Mouse (Mus musculus) frontal cortex, adult 2 months (tissue): ENCODE measurements around the gene Xpr1. TPM values are rescaled to one million over a fixed set of nuclear protein-coding genes. Genes with fewer than 3 reads are reported as not detected.

ENCODE experiments used
- DNase-seq, 2 experiments: peaks; one replicate each; pipeline ENCODE4 v3.0.0; 2022; ENCODE audit warnings: low spot score in 1 of 2; ENCODE audit errors: extremely low spot score in 1 of 2
- polyA plus RNA-seq: library from polyadenylated mRNA; depleted of rRNA; stranded (reverse); fragments of >200 nt; gene quantifications from 2 replicates; pipeline ENCODE4 v1.2.3, GENCODE M21; 2012; rRNA removed

The Xpr1 gene
- polyA plus RNA-seq = 42.5 and 43.4 TPM in 2 replicates

GRCm38 (mm10) chr1:155416701-155417677, at the start of gene Xpr1:
Gene Xpr1 (minus strand): TSS chr1:155417415.
- DNase-seq = peak; percentile 87 to 97

- DNase-seq = no peak
Measured at GRCm38 (mm10) chr1:155463442-155463841, 46.2 kb upstream of the Xpr1 start.

GRCm38 (mm10) chr1:155462582-155462981, 45.4 kb upstream of the Xpr1 start:
- no peak for DNase-seq

- no peak for DNase-seq
Measured at GRCm38 (mm10) chr1:155457532-155457931, 40.3 kb upstream of the Xpr1 start.

GRCm38 (mm10) chr1:155453180-155453579, 36.0 kb upstream of the Xpr1 start:
- no peak for DNase-seq

- no peak for DNase-seq
Measured at GRCm38 (mm10) chr1:155448932-155449331, 31.7 kb upstream of the Xpr1 start.

- no peak for DNase-seq
Measured at GRCm38 (mm10) chr1:155447277-155447676, 30.1 kb upstream of the Xpr1 start.

- DNase-seq = no peak
Measured at GRCm38 (mm10) chr1:155443115-155443514, 25.9 kb upstream of the Xpr1 start.

- peak; percentile 9 to 62 for DNase-seq
Measured at GRCm38 (mm10) chr1:155442521-155443001, 25.3 kb upstream of the Xpr1 start.

- no peak for DNase-seq
Measured at GRCm38 (mm10) chr1:155439551-155439950, 22.3 kb upstream of the Xpr1 start.

- no peak for DNase-seq
Measured at GRCm38 (mm10) chr1:155438525-155438924, 21.3 kb upstream of the Xpr1 start.

GRCm38 (mm10) chr1:155429304-155429703, 12.1 kb upstream of the Xpr1 start:
- no peak for DNase-seq

GRCm38 (mm10) chr1:155427126-155427865, 10.1 kb upstream of the Xpr1 start:
- DNase-seq = no peak

- peak in 1 of 2 experiments; percentile 50 for DNase-seq
Measured at GRCm38 (mm10) chr1:155425743-155426315, 8.6 kb upstream of the Xpr1 start.

- no peak for DNase-seq
Measured at GRCm38 (mm10) chr1:155425285-155425684, 8.1 kb upstream of the Xpr1 start.

GRCm38 (mm10) chr1:155423801-155424200, 6.6 kb upstream of the Xpr1 start:
- DNase-seq = no peak

- DNase-seq = no peak
Measured at GRCm38 (mm10) chr1:155422022-155422421, 4.8 kb upstream of the Xpr1 start.

- DNase-seq = no peak
Measured at GRCm38 (mm10) chr1:155416147-155416700, 991 bp downstream of the Xpr1 start.

GRCm38 (mm10) chr1:155415421-155415820, 1.8 kb downstream of the Xpr1 start:
- DNase-seq = no peak

GRCm38 (mm10) chr1:155412705-155413104, 4.5 kb downstream of the Xpr1 start:
- DNase-seq = no peak

- DNase-seq = no peak
Measured at GRCm38 (mm10) chr1:155408577-155408966, 8.6 kb downstream of the Xpr1 start.
